ENCODE assay signal across 8 mouse cellular contexts in genomic region chr12:11150192-11150935, GRCm38 (mm10). TPM values are rescaled to one million over a fixed set of nuclear protein-coding genes. Genes with fewer than 3 reads are reported as not detected.
A peak's percentile ranks its signal among the peaks of the same experiment; 100 is the strongest.
DNase-seq lines count a peak whose midpoint lies in the region; ATAC-seq lines count a peak whose summit lies in the region.

No protein-coding gene starts in this region.

- H3K4me1 ChIP-seq in embryonic facial prominence, embryonic 12.5 days = 0 out of 2 replicates have a peak, but pooled peaks cover 2% of the 10 kb centered on the region
- H3K4me1 ChIP-seq in kidney, embryonic 14.5 days (ENCODE audit: control insufficient read depth, insufficient read depth, low read length) = no peaks in the 10 kb centered on the region

- DNase-seq in spleen, postnatal 4 days (ENCODE audit: low spot score in 2 of 2) = peak; percentile 13 to 61
- DNase-seq in spleen, postnatal 14 days (ENCODE audit: low spot score in 2 of 2) = no peak
- DNase-seq in heart, adult 8-10 months (ENCODE audit: low spot score) = peak; percentile 2
- peak; percentile 8 to 29 for DNase-seq in lung, adult 18-20 months
- DNase-seq in retina, embryonic 14.5 days (ENCODE audit: low spot score) = peak; percentile 50
- no peak for DNase-seq in spleen, adult 12 weeks (ENCODE audit: low spot score)

- peak; percentile 76 for ATAC-seq in embryonic facial prominence, embryonic 12.5 days (ENCODE audit: insufficient number of reproducible peaks, insufficient read depth, low FRiP score, low TSS enrichment)
- ATAC-seq in kidney, embryonic 14.5 days (ENCODE audit: low FRiP score, low TSS enrichment) = peak; percentile 87

- H3K4me2 ChIP-seq in embryonic facial prominence, embryonic 12.5 days (replicated peaks) = peak overlapping the region; percentile 96
- H3K4me2 ChIP-seq in kidney, embryonic 14.5 days (replicated peaks; ENCODE audit: low read depth, low read length) = peak overlapping the region; percentile 93

- H3K27ac ChIP-seq in embryonic facial prominence, embryonic 12.5 days = no peak overlapping the region
- H3K27ac ChIP-seq in kidney, embryonic 14.5 days (ENCODE audit: low read depth, low read length) = no peak overlapping the region

- H3K27me3 ChIP-seq in embryonic facial prominence, embryonic 12.5 days = peaks cover 57% of the 10 kb centered on the region
- H3K27me3 ChIP-seq in kidney, embryonic 14.5 days (ENCODE audit: control insufficient read depth, insufficient read depth, low read length) = peaks cover 7% of the 10 kb centered on the region; the same call in 1 of the 2 replicates

- under 1% methylated on average over 66 of the region's 66 CpGs for WGBS in embryonic facial prominence, embryonic 12.5 days
- WGBS in kidney, embryonic 14.5 days = under 1% methylated on average over 52 of the region's 66 CpGs

- H3K4me3 ChIP-seq in embryonic facial prominence, embryonic 12.5 days = peak overlapping the region; percentile 56
- H3K4me3 ChIP-seq in kidney, embryonic 14.5 days (ENCODE audit: low read length) = peak overlapping the region; percentile 64

- H3K9me3 ChIP-seq in embryonic facial prominence, embryonic 12.5 days = no peaks in the 10 kb centered on the region
- no peaks in the 10 kb centered on the region for H3K9me3 ChIP-seq in kidney, embryonic 14.5 days (ENCODE audit: control insufficient read depth, low read length)

- peak overlapping the region; percentile 57 for H3K9ac ChIP-seq in embryonic facial prominence, embryonic 12.5 days
- peak overlapping the region; percentile 58 for H3K9ac ChIP-seq in kidney, embryonic 14.5 days (ENCODE audit: low read depth, low read length)

- no peaks in the 10 kb centered on the region for H3K36me3 ChIP-seq in embryonic facial prominence, embryonic 12.5 days
- H3K36me3 ChIP-seq in kidney, embryonic 14.5 days (ENCODE audit: control insufficient read depth, insufficient read depth, low read length) = no peaks in the 10 kb centered on the region

RNA-seq across cellular contexts. Expression of gene Kcns3, which starts 0.5 kb away (rescaled TPM):
- polyA plus RNA-seq in embryonic facial prominence, embryonic 12.5 days (2016; fragmentation: Nextera tagmentation; extraction: Ambion mirVana) = 0.93 and 1.2 TPM in 2 replicates
- total RNA-seq in heart, adult 8-10 months (2022) = 1 to 10 TPM in 2 of 4 experiments, under 1 TPM in 2; 0.78 to 1.1 (median 1.0) TPM
- polyA plus RNA-seq in kidney, embryonic 14.5 days (2014; fragmentation: Nextera tagmentation; extraction: Ambion mirVana) = 7.8 and 9.7 TPM in 2 replicates

RNA-seq across cellular contexts. Expression of gene Msgn1, which starts 58.4 kb away (rescaled TPM):
- not detected in 2 replicates for polyA plus RNA-seq in embryonic facial prominence, embryonic 12.5 days (2016; fragmentation: Nextera tagmentation; extraction: Ambion mirVana)
- total RNA-seq in heart, adult 8-10 months (2022) = not detected
- polyA plus RNA-seq in kidney, embryonic 14.5 days (2014; fragmentation: Nextera tagmentation; extraction: Ambion mirVana) = not detected in 2 replicates

Comparison
In these comparisons a context has a peak if more than half of its experiments do, and no peak if none do; other contexts are left out.
1. DNase-seq: peak in spleen, postnatal 4 days (2 of 2), heart, adult 8-10 months (single experiment), lung, adult 18-20 months (2 of 2) and retina, embryonic 14.5 days (single experiment); none in spleen, postnatal 14 days (0 of 2) and spleen, adult 12 weeks (single experiment).